Mouse (Mus musculus) kidney, postnatal 14 days (tissue): ENCODE data around the gene Fam229a.
"Not testable (repeated sequence)": the region's sequence is repeated elsewhere in the genome, so short reads cannot be mapped to it uniquely, and the experiment has no call there.

Source experiments
- DNase-seq: peaks from one replicate; pipeline ENCODE4 v3.0.0; 2022; ENCODE audit warnings: mixed read lengths

Gene Fam229a

DNA sequence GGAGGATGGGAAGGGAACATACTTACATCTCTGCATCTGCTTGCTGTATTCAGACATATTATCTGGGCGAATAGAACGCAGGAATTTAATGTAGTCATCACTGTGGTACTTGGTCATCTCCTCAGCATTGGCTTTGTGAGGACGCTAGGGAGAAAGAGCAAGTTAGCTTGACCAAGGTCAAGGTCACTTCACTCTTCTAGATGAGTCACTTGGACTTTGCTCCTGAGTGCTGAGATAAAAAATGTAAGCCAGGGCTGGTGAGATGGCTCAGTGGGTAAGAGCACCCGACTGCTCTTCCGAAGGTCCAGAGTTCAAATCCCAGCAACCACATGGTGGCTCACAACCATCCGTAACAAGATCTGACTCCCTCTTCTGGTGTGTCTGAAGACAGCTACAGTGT is 37.9 kb downstream of the Fam229a start:
- not testable (repeated sequence) for DNase-seq

DNA sequence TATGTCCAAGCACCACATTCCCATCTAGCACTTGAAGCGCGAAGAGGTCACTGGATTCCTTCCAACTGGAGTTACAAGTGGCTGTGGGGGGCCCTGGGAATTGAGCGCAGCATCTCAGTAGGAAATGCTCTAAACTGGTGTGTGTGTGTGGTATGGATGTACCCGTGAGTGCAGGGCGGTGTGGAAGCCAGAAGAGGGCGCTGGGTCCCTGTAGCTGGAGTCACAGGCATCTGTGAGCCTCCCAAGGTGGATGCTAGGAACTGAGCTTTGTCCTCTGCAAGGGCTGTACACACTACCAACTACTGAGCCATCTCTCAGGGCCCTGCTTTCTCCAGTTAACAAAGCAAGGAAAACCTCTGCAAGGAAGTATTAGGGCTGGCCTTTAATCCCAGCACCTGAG is 49.0 kb downstream of the Fam229a start:
- DNase-seq = peak; percentile 25
